Mouse (Mus musculus) midbrain, embryonic 14.5 days (tissue): ENCODE results near the gene Avpi1. TPM values are rescaled to one million over a fixed set of nuclear protein-coding genes. Genes with fewer than 3 reads are reported as not detected.
"Not testable (repeated sequence)": the region's sequence is repeated elsewhere in the genome, so short reads cannot be mapped to it uniquely, and the experiment has no call there.

Experiments used
- ATAC-seq: fragments of 200-750 bp; cut with Nextera tagmentation; 2 replicates; pipeline ENCODE4 v1.8.0; 2017; ENCODE audit warnings: moderate number of reproducible peaks, moderate library complexity; ENCODE audit not compliant: low FRiP score, low TSS enrichment
- DNase-seq: peaks from one replicate; pipeline ENCODE4 v3.0.0-alpha.2; 2015
- H3K27ac ChIP-seq: fragments of 300-500 bp; sonication (generic); replicated peaks from 2 replicates; pipeline ENCODE4 v1.5.1; 2014; ENCODE audit warnings: mild to moderate bottlenecking, low read depth, low read length, moderate library complexity
- H3K27me3 ChIP-seq: fragments of 300-500 bp; sonication (generic); 2 replicates; pipeline ENCODE4 v1.6.1; 2014; ENCODE audit warnings: low read length, control low read depth, mixed read lengths; ENCODE audit not compliant: control insufficient read depth, insufficient read depth
- H3K36me3 ChIP-seq: fragments of 300-500 bp; sonication (generic); 2 replicates; pipeline ENCODE4 v1.6.1; 2014; ENCODE audit warnings: low read length, control low read depth; ENCODE audit not compliant: control insufficient read depth, insufficient read depth
- H3K4me1 ChIP-seq: fragments of 300-500 bp; sonication (generic); 2 replicates; pipeline ENCODE4 v1.6.1; 2014; ENCODE audit warnings: mild to moderate bottlenecking, antibody characterized with exemption, low read length, control low read depth; ENCODE audit not compliant: control insufficient read depth, insufficient read depth
- H3K4me2 ChIP-seq: fragments of 300-500 bp; sonication (generic); 2 replicates; pipeline ENCODE4 v1.6.1; 2014; ENCODE audit warnings: mild to moderate bottlenecking, low read length, moderate library complexity
- H3K4me3 ChIP-seq: fragments of 300-500 bp; sonication (generic); replicated peaks from 2 replicates; pipeline ENCODE4 v1.5.1; 2014; ENCODE audit warnings: low read depth, low read length
- H3K9ac ChIP-seq: fragments of 300-500 bp; sonication (generic); replicated peaks from 2 replicates; pipeline ENCODE4 v1.6.1; 2014; ENCODE audit warnings: mild to moderate bottlenecking, low read length, moderate library complexity
- H3K9me3 ChIP-seq: fragments of 300-500 bp; sonication (generic); 2 replicates; pipeline ENCODE4 v1.6.1; 2016; ENCODE audit warnings: low read length, control low read depth, mixed read lengths; ENCODE audit not compliant: control insufficient read depth
- WGBS: fragments of 180-500 bp; shearing (Covaris S2); extraction: QIAGEN DNeasy Blood & Tissue Kit; methylation state at CpG from one replicate; pipeline ENCODE4 v1.1.7; 2014; 5-methylcytosine and 5-hydroxymethylcytosine counted together
- polyA plus RNA-seq: library from polyadenylated mRNA; unstranded; fragments of >200 nt; fragmentation: Nextera tagmentation; extraction: Ambion mirVana; gene quantifications from 2 replicates; pipeline ENCODE4 v1.2.1, GENCODE M21; 2014

The Avpi1 gene
- polyA plus RNA-seq, 1 experiment from 2014 or later = 5.8 TPM

- H3K36me3 ChIP-seq = peaks cover 17% of the 10 kb centered on the region
- H3K4me2 ChIP-seq = no peak overlapping the region
- no peak overlapping the region for H3K4me3 ChIP-seq
- 93% methylated on average over 3 of the region's 3 CpGs for WGBS
- H3K4me1 ChIP-seq = no peaks in the 10 kb centered on the region
- H3K9me3 ChIP-seq = no peaks in the 10 kb centered on the region
- ATAC-seq (no peak), DNase-seq (no peak)
- H3K27ac ChIP-seq = no peak overlapping the region
- H3K27me3 ChIP-seq = no peaks in the 10 kb centered on the region
- H3K9ac ChIP-seq = no peak overlapping the region
Observed at GRCm38 (mm10) chr19:42099406-42099805, 29.5 kb downstream of the Avpi1 start.

GRCm38 (mm10) chr19:42090637-42091141 is 38.2 kb downstream of the Avpi1 start:
- peaks cover 21% of the 10 kb centered on the region for H3K4me1 ChIP-seq
- peak overlapping the region; percentile 86 for H3K9ac ChIP-seq
- WGBS = under 1% methylated on average over 51 of the region's 52 CpGs
- H3K27me3 ChIP-seq = no peaks in the 10 kb centered on the region
- peak overlapping the region; percentile 76 for H3K4me3 ChIP-seq
- peak; percentile 73 for ATAC-seq
- H3K4me2 ChIP-seq = peak overlapping the region; percentile 87
- H3K36me3 ChIP-seq = no peaks in the 10 kb centered on the region
- no peaks in the 10 kb centered on the region for H3K9me3 ChIP-seq
- DNase-seq = no peak
- H3K27ac ChIP-seq = peak overlapping the region; percentile 86

GRCm38 (mm10) chr19:42089748-42090595 is 38.9 kb downstream of the Avpi1 start, which contains the start of gene Pi4k2a:
Gene Pi4k2a (plus strand): TSS chr19:42090470.
- Histone ChIP-seq H3K4me1 (peaks cover 21% of the 10 kb centered on the region), H3K4me3 (peak within 1 kb of the TSS; percentile 76), H3K36me3 (no peaks in the 10 kb centered on the region), H3K9me3 (no peaks in the 10 kb centered on the region), H3K27ac (peak within 1 kb of the TSS; percentile 86), H3K4me2 (peak within 1 kb of the TSS; percentile 87), H3K27me3 (no peaks in the 10 kb centered on the region), H3K9ac (peak within 1 kb of the TSS; percentile 86)
- ATAC-seq (peak; percentile 98), DNase-seq (peak; percentile 100)
- 1% methylated on average over 55 of the region's 55 CpGs for WGBS

GRCm38 (mm10) chr19:42089103-42089747 is 39.6 kb downstream of the Avpi1 start:
- no peak for ATAC-seq
- no peaks in the 10 kb centered on the region for H3K36me3 ChIP-seq
- peaks cover 21% of the 10 kb centered on the region for H3K4me1 ChIP-seq
- DNase-seq = peak; percentile 58
- WGBS = 21% methylated on average over 14 of the region's 14 CpGs
- peak overlapping the region; percentile 69 for H3K4me2 ChIP-seq
- H3K27me3 ChIP-seq = no peaks in the 10 kb centered on the region
- H3K4me3 ChIP-seq = peak overlapping the region; percentile 34
- H3K27ac ChIP-seq = peak overlapping the region; percentile 66
- no peak overlapping the region for H3K9ac ChIP-seq
- H3K9me3 ChIP-seq = no peaks in the 10 kb centered on the region

DNA sequence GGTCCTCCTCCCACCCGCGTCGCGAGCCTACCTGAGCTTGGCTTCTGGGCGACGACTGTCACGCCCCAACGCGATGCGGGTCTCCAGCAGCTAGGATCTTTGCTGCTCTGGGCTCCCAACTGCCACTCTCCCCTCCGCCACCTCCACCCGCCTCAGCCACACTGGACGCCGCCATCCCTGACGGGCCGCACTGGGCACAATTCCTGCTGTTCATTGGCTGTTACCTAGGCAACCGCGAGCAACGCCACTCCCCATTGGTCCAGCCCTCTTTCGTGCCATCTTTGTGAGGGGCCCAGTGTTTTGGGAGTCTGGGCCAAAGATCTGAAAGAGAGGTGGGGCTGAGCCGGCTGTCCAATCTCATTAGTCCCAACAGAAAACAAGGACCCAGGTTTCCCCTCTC is 42.7 kb downstream of the Avpi1 start, which contains the start of gene Morn4:
Gene Morn4, minus strand, starts transcription at position 192 of the 400 bp plus-strand sequence.
- Histone ChIP-seq H3K27me3 (no peaks in the 10 kb centered on the region), H3K9me3 (no peaks in the 10 kb centered on the region), H3K4me2 (peak within 1 kb of the TSS; percentile 80), H3K36me3 (no peaks in the 10 kb centered on the region), H3K9ac (peak within 1 kb of the TSS; percentile 82), H3K4me3 (peak within 1 kb of the TSS; percentile 80), H3K27ac (peak within 1 kb of the TSS; percentile 58), H3K4me1 (peaks cover 16% of the 10 kb centered on the region)
- under 1% methylated on average over 21 of the region's 21 CpGs for WGBS
- ATAC-seq (peak; percentile 88), DNase-seq (peak; percentile 96)

GRCm38 (mm10) chr19:42085690-42086089 is 43.2 kb downstream of the Avpi1 start:
- H3K9ac ChIP-seq = peak overlapping the region; percentile 82
- DNase-seq = no peak
- peaks cover 13% of the 10 kb centered on the region for H3K4me1 ChIP-seq
- H3K27ac ChIP-seq = peak overlapping the region; percentile 58
- peak overlapping the region; percentile 80 for H3K4me3 ChIP-seq
- no peaks in the 10 kb centered on the region for H3K9me3 ChIP-seq
- H3K36me3 ChIP-seq = no peaks in the 10 kb centered on the region
- H3K4me2 ChIP-seq = peak overlapping the region; percentile 80
- no peaks in the 10 kb centered on the region for H3K27me3 ChIP-seq
- 6% methylated on average over 10 of the region's 10 CpGs for WGBS
- ATAC-seq = no peak

- not testable (repeated sequence) for H3K4me3 ChIP-seq, DNase-seq, H3K9ac ChIP-seq, H3K4me2 ChIP-seq, H3K27ac ChIP-seq, H3K9me3 ChIP-seq, H3K4me1 ChIP-seq, H3K27me3 ChIP-seq, ATAC-seq
- 95% methylated on average over 5 of the region's 5 CpGs for WGBS
- peaks cover 18% of the 10 kb centered on the region for H3K36me3 ChIP-seq
Observed at GRCm38 (mm10) chr19:42081613-42082012, 47.2 kb downstream of the Avpi1 start.

DNA sequence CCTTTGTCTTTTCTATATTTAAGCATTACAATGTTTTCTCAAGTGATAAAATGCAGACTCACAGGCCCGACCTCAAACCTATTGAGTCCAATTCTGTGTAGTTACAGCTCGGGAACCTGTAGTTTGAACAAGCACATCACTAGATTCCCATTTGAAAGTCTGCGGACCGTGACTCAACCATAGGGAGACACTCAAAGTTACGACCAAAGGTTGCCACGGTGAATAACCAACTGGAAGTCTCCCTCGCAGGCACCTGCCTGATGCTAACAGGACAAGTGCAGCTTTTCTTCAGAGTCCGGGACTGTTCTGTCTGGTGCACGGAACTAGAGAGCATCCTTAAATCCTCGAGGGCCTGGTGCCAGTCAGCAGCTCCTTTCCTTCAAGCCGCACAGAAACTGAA is 48.4 kb downstream of the Avpi1 start:
- no peaks in the 10 kb centered on the region for H3K9me3 ChIP-seq
- peaks cover 30% of the 10 kb centered on the region for H3K36me3 ChIP-seq
- H3K4me1 ChIP-seq = no peaks in the 10 kb centered on the region
- no peak overlapping the region for H3K4me2 ChIP-seq
- no peak overlapping the region for H3K4me3 ChIP-seq
- WGBS = 69% methylated on average over 11 of the region's 11 CpGs
- DNase-seq (no peak), ATAC-seq (no peak)
- H3K27ac ChIP-seq = no peak overlapping the region
- H3K27me3 ChIP-seq = no peaks in the 10 kb centered on the region
- H3K9ac ChIP-seq = no peak overlapping the region
